Mouse (Mus musculus) heart, postnatal 4 days (tissue): ENCODE data around the gene Rnaseh2b. TPM values are rescaled to one million over a fixed set of nuclear protein-coding genes. Genes with fewer than 3 reads are reported as not detected.

ENCODE experiments used
- DNase-seq: peaks from one replicate; pipeline ENCODE4 v3.0.0; 2021
- total RNA-seq, 2 experiments: library from RNA; stranded (reverse); gene quantifications; 2 replicates each; pipeline ENCODE4 v1.2.3; 2021

The Rnaseh2b gene
- 10 to 100 TPM; 34.9 to 35.5 TPM for total RNA-seq

GRCm38 (mm10) chr14:62292488-62293339, at the start of gene Rnaseh2b, which contains the start of gene Dleu7:
Gene Rnaseh2b (plus strand): TSS chr14:62292589.
Gene Dleu7 (minus strand): TSS chr14:62293047.
- peak; percentile 36 for DNase-seq

- DNase-seq: no peak
Measured at GRCm38 (mm10) chr14:62243530-62243929, 48.9 kb upstream of the Rnaseh2b start.

- DNase-seq: no peak
Measured at GRCm38 (mm10) chr14:62245557-62245956, 46.8 kb upstream of the Rnaseh2b start.

- DNase-seq: no peak
Measured at GRCm38 (mm10) chr14:62248345-62248744, 44.0 kb upstream of the Rnaseh2b start.

GRCm38 (mm10) chr14:62248796-62249195, 43.6 kb upstream of the Rnaseh2b start:
- DNase-seq: no peak

- no peak for DNase-seq
Measured at GRCm38 (mm10) chr14:62249251-62249650, 43.1 kb upstream of the Rnaseh2b start.

- DNase-seq: no peak
Measured at GRCm38 (mm10) chr14:62250046-62250445, 42.3 kb upstream of the Rnaseh2b start.

GRCm38 (mm10) chr14:62251999-62252398, 40.4 kb upstream of the Rnaseh2b start:
- peak; percentile 66 for DNase-seq

- DNase-seq: no peak
Measured at GRCm38 (mm10) chr14:62254371-62254770, 38.0 kb upstream of the Rnaseh2b start.

- DNase-seq: no peak
Measured at GRCm38 (mm10) chr14:62256066-62256465, 36.3 kb upstream of the Rnaseh2b start.

GRCm38 (mm10) chr14:62258125-62258524, 34.3 kb upstream of the Rnaseh2b start:
- DNase-seq: no peak

GRCm38 (mm10) chr14:62258978-62259536, 33.3 kb upstream of the Rnaseh2b start:
- peak; percentile 35 for DNase-seq

- DNase-seq: no peak
Measured at GRCm38 (mm10) chr14:62270698-62271396, 21.5 kb upstream of the Rnaseh2b start.

- DNase-seq: no peak
Measured at GRCm38 (mm10) chr14:62273604-62274003, 18.8 kb upstream of the Rnaseh2b start.

- no peak for DNase-seq
Measured at GRCm38 (mm10) chr14:62282974-62283373, 9.4 kb upstream of the Rnaseh2b start.

- no peak for DNase-seq
Measured at GRCm38 (mm10) chr14:62288731-62289130, 3.7 kb upstream of the Rnaseh2b start.

- no peak for DNase-seq
Measured at GRCm38 (mm10) chr14:62291406-62291987, 892 bp upstream of the Rnaseh2b start.

GRCm38 (mm10) chr14:62292166-62292487, 262 bp upstream of the Rnaseh2b start:
- DNase-seq: no peak

GRCm38 (mm10) chr14:62298808-62299207, 6.4 kb downstream of the Rnaseh2b start:
- no peak for DNase-seq

GRCm38 (mm10) chr14:62300031-62300430, 7.6 kb downstream of the Rnaseh2b start:
- DNase-seq: no peak

- DNase-seq: no peak
Measured at GRCm38 (mm10) chr14:62307555-62307954, 15.2 kb downstream of the Rnaseh2b start.

- DNase-seq: no peak
Measured at GRCm38 (mm10) chr14:62309026-62309425, 16.6 kb downstream of the Rnaseh2b start.

GRCm38 (mm10) chr14:62311672-62312071, 19.3 kb downstream of the Rnaseh2b start:
- DNase-seq: no peak
